Mouse (Mus musculus): ENCODE measurements around the gene Actn1.

Actn1 gene

GRCm38 (mm10) chr12:80197343-80197742 lies 62.8 kb downstream of the Actn1 start:
- no peak for DNase-seq (ENCODE audit: extremely low read depth, low read depth, low spot score)

GRCm38 (mm10) chr12:80191806-80192205 lies 68.4 kb downstream of the Actn1 start:
- DNase-seq (ENCODE audit: extremely low read depth, low read depth, low spot score), result no peak

GRCm38 (mm10) chr12:80191371-80191770 lies 68.8 kb downstream of the Actn1 start:
- no peak for DNase-seq (ENCODE audit: extremely low read depth, low read depth, low spot score)

GRCm38 (mm10) chr12:80190915-80191314 lies 69.3 kb downstream of the Actn1 start:
- no peak for DNase-seq (ENCODE audit: extremely low read depth, low read depth, low spot score)

- no peak for DNase-seq (ENCODE audit: extremely low read depth, low read depth, low spot score)
These were observed 76.1 kb downstream of the Actn1 start for GRCm38 (mm10) chr12:80184041-80184440.

GRCm38 (mm10) chr12:80181831-80182230 lies 78.3 kb downstream of the Actn1 start:
- DNase-seq (ENCODE audit: extremely low read depth, low read depth, low spot score), result no peak

GRCm38 (mm10) chr12:80178035-80178434 lies 82.1 kb downstream of the Actn1 start:
- DNase-seq (ENCODE audit: extremely low read depth, low read depth, low spot score), result no peak

GRCm38 (mm10) chr12:80168736-80169135 lies 91.4 kb downstream of the Actn1 start:
- no peak for DNase-seq (ENCODE audit: extremely low read depth, low read depth, low spot score)

- DNase-seq (ENCODE audit: extremely low read depth, low read depth, low spot score), result no peak
These were observed 91.9 kb downstream of the Actn1 start for GRCm38 (mm10) chr12:80168178-80168686.

- no peak for DNase-seq (ENCODE audit: extremely low read depth, low read depth, low spot score)
These were observed 92.8 kb downstream of the Actn1 start for GRCm38 (mm10) chr12:80167321-80167720.

GRCm38 (mm10) chr12:80166651-80167050 lies 93.5 kb downstream of the Actn1 start:
- no peak for DNase-seq (ENCODE audit: extremely low read depth, low read depth, low spot score)

GRCm38 (mm10) chr12:80164526-80164925 lies 95.6 kb downstream of the Actn1 start:
- no peak for DNase-seq (ENCODE audit: extremely low read depth, low read depth, low spot score)

- DNase-seq (ENCODE audit: extremely low read depth, low read depth, low spot score), result no peak
These were observed 97.7 kb downstream of the Actn1 start for GRCm38 (mm10) chr12:80162448-80162847.

GRCm38 (mm10) chr12:80157675-80158074 lies 102.5 kb downstream of the Actn1 start:
- DNase-seq (ENCODE audit: extremely low read depth, low read depth, low spot score), result no peak

- no peak for DNase-seq (ENCODE audit: extremely low read depth, low read depth, low spot score)
These were observed 106.4 kb downstream of the Actn1 start for GRCm38 (mm10) chr12:80153687-80154326.

GRCm38 (mm10) chr12:80153078-80153477 lies 107.1 kb downstream of the Actn1 start:
- no peak for DNase-seq (ENCODE audit: extremely low read depth, low read depth, low spot score)

GRCm38 (mm10) chr12:80151821-80152220 lies 108.3 kb downstream of the Actn1 start:
- DNase-seq (ENCODE audit: extremely low read depth, low read depth, low spot score), result no peak

- DNase-seq (ENCODE audit: extremely low read depth, low read depth, low spot score), result no peak
These were observed 109.5 kb downstream of the Actn1 start for GRCm38 (mm10) chr12:80150624-80151023.

GRCm38 (mm10) chr12:80147563-80148214 lies 112.5 kb downstream of the Actn1 start:
- DNase-seq (ENCODE audit: extremely low read depth, low read depth, low spot score), result peak; percentile 96

- DNase-seq (ENCODE audit: extremely low read depth, low read depth, low spot score), result no peak
These were observed 113.6 kb downstream of the Actn1 start for GRCm38 (mm10) chr12:80146227-80147223.

- no peak for DNase-seq (ENCODE audit: extremely low read depth, low read depth, low spot score)
These were observed 114.8 kb downstream of the Actn1 start for GRCm38 (mm10) chr12:80145365-80145764.
